21 mouse cellular contexts compared by ENCODE assay signal in the genomic region with DNA sequence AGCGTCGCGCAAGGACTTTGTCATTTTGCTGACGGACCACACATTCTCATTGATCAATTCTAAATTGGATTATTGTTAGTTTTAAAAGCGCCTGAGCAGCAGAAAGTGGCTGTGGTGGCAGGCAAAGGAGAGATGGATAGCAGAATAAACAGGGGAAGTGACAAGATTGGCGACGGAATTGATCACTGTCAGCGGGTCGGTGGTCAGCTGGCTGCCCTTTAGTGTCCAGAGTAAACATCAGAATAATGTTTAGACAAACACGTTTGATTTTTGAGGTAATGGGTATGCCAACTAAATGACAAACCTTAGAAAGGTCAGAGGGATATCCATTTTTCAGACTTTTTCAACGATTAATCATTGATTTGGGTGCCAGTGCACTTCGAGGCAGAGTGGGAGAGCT.
A peak's percentile ranks its signal among the peaks of the same experiment; 100 is the strongest.
DNase-seq lines count a peak whose midpoint lies in the region; ATAC-seq and TF ChIP-seq lines count a peak whose summit lies in the region.
"Had no signal": no experiment of that assay in that cellular context is flagged by ENCODE, and none has a peak within 500 bp of the region (broad histone marks: within the 10 kb centered on the region; RNA-seq: fewer than 3 reads in every experiment).

No protein-coding gene starts in this region.

- no peaks in the 10 kb centered on the region for H3K36me3 ChIP-seq in liver, adult 2 months (ENCODE audit: control insufficient read depth, insufficient read depth, low read length)
- H3K36me3 ChIP-seq in liver, embryonic 11.5 days (ENCODE audit: control insufficient read depth, insufficient read depth, low read length), result no peaks in the 10 kb centered on the region
- H3K36me3 ChIP-seq in midbrain, embryonic 11.5 days (ENCODE audit: control insufficient read depth, insufficient read depth, low read length), result no peaks in the 10 kb centered on the region
- H3K36me3 ChIP-seq in midbrain, embryonic 10.5 days, result no peaks in the 10 kb centered on the region
- H3K36me3 ChIP-seq: G1E had no signal

- H3K9ac ChIP-seq in liver, adult 2 months (ENCODE audit: low read depth, low read length), result no peak overlapping the region
- H3K9ac ChIP-seq in liver, embryonic 11.5 days (ENCODE audit: low read depth, low read length), result no peak overlapping the region
- H3K9ac ChIP-seq in midbrain, embryonic 11.5 days (ENCODE audit: low read length), result no peak overlapping the region

- H3K27me3 ChIP-seq in liver, adult 2 months (ENCODE audit: control insufficient read depth, insufficient read depth, low read length), result peaks cover 8% of the 10 kb centered on the region; the same call in 1 of the 2 replicates
- H3K27me3 ChIP-seq in liver, embryonic 11.5 days (replicated peaks; ENCODE audit: control insufficient read depth, insufficient read depth, low read length), result no peaks in the 10 kb centered on the region; the same call in 1 of the 2 replicates
- no peaks in the 10 kb centered on the region for H3K27me3 ChIP-seq in midbrain, embryonic 11.5 days (ENCODE audit: control insufficient read depth, insufficient read depth, low read length)
- H3K27me3 ChIP-seq in midbrain, embryonic 10.5 days (ENCODE audit: low read depth, poor library complexity, severe bottlenecking), result no peaks in the 10 kb centered on the region
- H3K27me3 ChIP-seq: CH12.LX, Patski had no signal

- no peaks in the 10 kb centered on the region for H3K79me2 ChIP-seq in liver, adult 2 months (ENCODE audit: control insufficient read depth, insufficient read depth, low read length)

- no peaks in the 10 kb centered on the region; the same call in 1 of the 2 replicates for H3K4me1 ChIP-seq in liver, adult 2 months (ENCODE audit: control insufficient read depth, insufficient read depth, low read length)
- H3K4me1 ChIP-seq in liver, embryonic 11.5 days (replicated peaks; ENCODE audit: control insufficient read depth, insufficient read depth, low read length), result no peaks in the 10 kb centered on the region
- H3K4me1 ChIP-seq in midbrain, embryonic 11.5 days (ENCODE audit: control insufficient read depth, insufficient read depth, low read length), result no peaks in the 10 kb centered on the region
- H3K4me1 ChIP-seq in midbrain, embryonic 10.5 days, result no peaks in the 10 kb centered on the region

- no peak for ATAC-seq in liver, embryonic 11.5 days (replicated peaks; ENCODE audit: low FRiP score)
- ATAC-seq in midbrain, embryonic 11.5 days (ENCODE audit: low FRiP score), result no peak
- ATAC-seq: activated CD4-positive, CD25-positive, alpha-beta regulatory T cell, adult 4 months; CD4-positive, CD25-positive, alpha-beta regulatory T cell, adult 4 months; Patski had no signal

- no peak for TF ChIP-seq CTCF in liver, adult 2 months (IDR thresholded peaks at IDR 0.05; ENCODE audit: low read depth, low read length)

- no peak for TF ChIP-seq POLR2A in liver, adult 2 months (IDR thresholded peaks at IDR 0.05; ENCODE audit: extremely low read depth, insufficient read depth, low read length)

- WGBS in liver, adult 2 months, result 16% methylated on average over 12 of the region's 12 CpGs
- WGBS in liver, embryonic 11.5 days, result 74% methylated on average over 12 of the region's 12 CpGs
- WGBS in midbrain, embryonic 11.5 days, result 78% methylated on average over 12 of the region's 12 CpGs
- 86% methylated on average over 12 of the region's 12 CpGs for WGBS in midbrain, embryonic 10.5 days

- peak; percentile 71 for DNase-seq in heart, adult 11 months
- DNase-seq in heart, adult 9 months (ENCODE audit: low spot score in 2 of 2), result no peak
- DNase-seq in liver, adult 2 months (ENCODE audit: extremely low read depth, low read depth, low spot score), result peak; percentile 81
- DNase-seq in liver, embryonic 11.5 days (ENCODE audit: low spot score), result no peak
- DNase-seq in midbrain, embryonic 11.5 days (ENCODE audit: low spot score, missing footprints), result peak; percentile 45
- DNase-seq in midbrain, embryonic 10.5 days (ENCODE audit: low spot score), result no peak
- DNase-seq: adrenal gland, adult 2 months; adrenal gland, adult 8-10 months; adrenal gland, postnatal 10 days; adrenal gland, postnatal 14 days; adrenal gland, postnatal 25 days; adrenal gland, postnatal 36 days; B cell, adult 2 months; cerebellum, adult 11 months; cerebellum, adult 11-12 months; cerebellum, adult 18-20 months had no signal

- H3K9me3 ChIP-seq in liver, embryonic 11.5 days (ENCODE audit: control insufficient read depth, low read length), result no peaks in the 10 kb centered on the region
- no peaks in the 10 kb centered on the region for H3K9me3 ChIP-seq in midbrain, embryonic 11.5 days (ENCODE audit: control insufficient read depth, low read length)
- peaks cover 7% of the 10 kb centered on the region for H3K9me3 ChIP-seq in midbrain, embryonic 10.5 days (replicated peaks)

- no peak overlapping the region for H3K4me3 ChIP-seq in liver, adult 2 months (ENCODE audit: insufficient read depth, low read depth, low read length)
- H3K4me3 ChIP-seq in liver, embryonic 11.5 days (ENCODE audit: low read depth, low read length), result no peak overlapping the region
- no peak overlapping the region for H3K4me3 ChIP-seq in midbrain, embryonic 11.5 days (ENCODE audit: low read depth, low read length)
- H3K4me3 ChIP-seq in midbrain, embryonic 10.5 days, result no peak overlapping the region

- H3K27ac ChIP-seq in liver, adult 2 months (replicated peaks; ENCODE audit: insufficient read depth, low read depth, low read length), result no peak overlapping the region
- H3K27ac ChIP-seq in liver, embryonic 11.5 days (ENCODE audit: low read depth, low read length), result no peak overlapping the region
- no peak overlapping the region for H3K27ac ChIP-seq in midbrain, embryonic 11.5 days (ENCODE audit: low read depth, low read length)
- no peak overlapping the region for H3K27ac ChIP-seq in midbrain, embryonic 10.5 days (replicated peaks)

- no peak overlapping the region for H3K4me2 ChIP-seq in liver, embryonic 11.5 days
- no peak overlapping the region for H3K4me2 ChIP-seq in midbrain, embryonic 11.5 days

Comparison
In these comparisons a context has a peak if more than half of its experiments do, and no peak if none do; other contexts are left out.
1. DNase-seq: peak in heart, adult 11 months (single experiment), liver, adult 2 months (single experiment) and midbrain, embryonic 11.5 days (single experiment); none in heart, adult 9 months (0 of 2), liver, embryonic 11.5 days (single experiment) and midbrain, embryonic 10.5 days (single experiment).